ENCODE assay signal across 29 mouse cellular contexts in the genomic region with DNA sequence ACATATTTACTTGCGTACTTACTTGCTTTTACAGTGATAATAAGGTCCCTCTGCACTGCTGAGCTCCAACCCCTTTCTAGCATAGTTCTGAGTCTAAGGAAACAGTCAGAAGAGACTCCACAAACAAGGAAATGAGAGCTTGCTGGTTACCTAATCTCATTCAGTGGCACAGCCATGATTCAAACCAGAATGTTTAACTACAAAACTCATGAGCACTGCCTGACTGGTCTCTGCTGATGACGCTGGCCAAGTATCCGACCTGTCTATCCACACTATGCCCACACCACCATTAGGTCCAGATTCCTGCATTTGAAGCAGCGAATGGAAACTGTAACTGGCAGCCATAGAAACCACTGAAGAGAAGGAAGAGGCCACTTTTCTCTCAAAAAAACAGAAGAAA.
"Had no signal": no experiment of that assay in that cellular context is flagged by ENCODE, and none has a peak within 500 bp of the region (broad histone marks: within the 10 kb centered on the region; RNA-seq: fewer than 3 reads in every experiment).

No protein-coding gene starts in this region.

- H3K4me3 ChIP-seq: gastrocnemius, adult 2 months; heart, adult 2 months; heart, embryonic 13.5 days; heart, embryonic 15.5 days; hindbrain, embryonic 10.5 days; hindbrain, embryonic 12.5 days; intestine, embryonic 15.5 days; kidney, embryonic 15.5 days; layer of hippocampus, adult 2 months; left cerebral cortex, adult 2 months; limb, embryonic 10.5 days; limb, embryonic 12.5 days; liver, embryonic 13.5 days; liver, embryonic 15.5 days had no signal

- H3K4me1 ChIP-seq: heart, embryonic 15.5 days; hindbrain, embryonic 10.5 days; hindbrain, embryonic 12.5 days; intestine, embryonic 15.5 days; kidney, embryonic 15.5 days; limb, embryonic 10.5 days; limb, embryonic 12.5 days; liver, embryonic 13.5 days; liver, embryonic 15.5 days had no signal

- H3K9ac ChIP-seq: heart, embryonic 13.5 days; heart, embryonic 15.5 days; hindbrain, embryonic 12.5 days; hindbrain, embryonic 14.5 days; intestine, embryonic 15.5 days; kidney, embryonic 15.5 days; limb, embryonic 12.5 days; liver, embryonic 13.5 days; liver, embryonic 15.5 days had no signal

- H3K27me3 ChIP-seq: heart, embryonic 13.5 days; heart, embryonic 15.5 days; hindbrain, embryonic 12.5 days; intestine, embryonic 15.5 days; kidney, embryonic 15.5 days; limb, embryonic 12.5 days; liver, embryonic 13.5 days; liver, embryonic 15.5 days had no signal

- ATAC-seq: hindbrain, embryonic 16.5 days; inflammation-experienced regulatory T-cells, adult 6 months; intestine, embryonic 15.5 days; intestine, postnatal 0 days had no signal

- H3K4me2 ChIP-seq: heart, embryonic 11.5 days; heart, embryonic 13.5 days; heart, embryonic 15.5 days; hindbrain, embryonic 12.5 days; hindbrain, embryonic 14.5 days; intestine, embryonic 15.5 days; kidney, embryonic 15.5 days; limb, embryonic 12.5 days; liver, embryonic 11.5 days; liver, embryonic 13.5 days; liver, embryonic 15.5 days had no signal

- DNase-seq: gastrocnemius, adult 2 months; gastrocnemius, postnatal 10 days; gastrocnemius, postnatal 25 days; heart, adult 2 months; heart, postnatal 4 days; kidney, adult 18-20 months; kidney, adult 9 months; kidney, postnatal 25 days; kidney, postnatal 4 days; liver; liver, embryonic 13.5 days had no signal

- H3K9me3 ChIP-seq: heart, embryonic 13.5 days; heart, embryonic 15.5 days; hindbrain, embryonic 12.5 days; intestine, embryonic 15.5 days; kidney, embryonic 15.5 days; limb, embryonic 10.5 days; limb, embryonic 12.5 days; liver, embryonic 13.5 days; liver, embryonic 15.5 days had no signal

- H3K36me3 ChIP-seq: hindbrain, embryonic 12.5 days; intestine, embryonic 15.5 days; liver, embryonic 13.5 days; liver, embryonic 15.5 days had no signal

- H3K27ac ChIP-seq: gastrocnemius, adult 2 months; heart, adult 2 months; heart, embryonic 13.5 days; heart, embryonic 15.5 days; hindbrain, embryonic 10.5 days; hindbrain, embryonic 12.5 days; hindbrain, embryonic 14.5 days; intestine, embryonic 15.5 days; kidney, embryonic 15.5 days; kidney, postnatal 0 days; layer of hippocampus, adult 2 months; left cerebral cortex, adult 2 months; limb, embryonic 10.5 days; limb, embryonic 12.5 days; liver, embryonic 13.5 days; liver, embryonic 15.5 days had no signal
